Mouse (Mus musculus) bone marrow macrophage, adult 2 months (primary cell): Measurements from ENCODE around the gene Cnpy2. TPM values are rescaled to one million over a fixed set of nuclear protein-coding genes. Genes with fewer than 3 reads are reported as not detected.
"Not testable (repeated sequence)": the region's sequence is repeated elsewhere in the genome, so short reads cannot be mapped to it uniquely, and the experiment has no call there.

Experiments
- H3K27ac ChIP-seq: 2 replicates; pipeline ENCODE4 v1.5.1; 2012; ENCODE audit warnings: low read depth, low read length; ENCODE audit not compliant: insufficient read depth
- H3K4me1 ChIP-seq: 2 replicates; pipeline ENCODE4 v1.6.1; 2012; ENCODE audit warnings: low read length; ENCODE audit not compliant: control insufficient read depth, insufficient read depth
- H3K4me3 ChIP-seq: 2 replicates; pipeline ENCODE4 v1.5.1; 2012; ENCODE audit warnings: mild to moderate bottlenecking, low read length, moderate library complexity; ENCODE audit not compliant: insufficient read depth
- CTCF ChIP-seq: IDR thresholded peaks from 2 replicates; pipeline ENCODE4 v1.5.1; 2012; ENCODE audit warnings: low read depth, mild to moderate bottlenecking, low read length, moderate library complexity
- POLR2A ChIP-seq: IDR thresholded peaks from 2 replicates; pipeline ENCODE4 v1.6.1; 2012; ENCODE audit warnings: mild to moderate bottlenecking, low read depth, low read length, borderline replicate concordance
- polyA plus RNA-seq: library from polyadenylated mRNA; stranded (reverse); fragments of >200 nt; gene quantifications from 2 replicates; pipeline ENCODE4 v1.2.4, GENCODE M21; 2012; ENCODE audit not compliant: missing spikeins, insufficient read depth, insufficient read length

The Cnpy2 gene
- polyA plus RNA-seq, 1 experiment, result 78.6 TPM

- no peaks in the 10 kb centered on the region for H3K4me1 ChIP-seq
- H3K4me3 ChIP-seq, result no peak overlapping the region
- TF ChIP-seq CTCF (no peak), POLR2A (no peak)
- H3K27ac ChIP-seq, result no peak overlapping the region
Observed at GRCm38 (mm10) chr10:128310177-128310576, 12.1 kb upstream of the Cnpy2 start.

GRCm38 (mm10) chr10:128310902-128311301 lies 11.4 kb upstream of the Cnpy2 start:
- H3K4me1 ChIP-seq, result no peaks in the 10 kb centered on the region
- no peak for TF ChIP-seq CTCF
- no peak for TF ChIP-seq POLR2A
- no peak overlapping the region for H3K4me3 ChIP-seq
- no peak overlapping the region for H3K27ac ChIP-seq

GRCm38 (mm10) chr10:128315578-128315977 lies 6.7 kb upstream of the Cnpy2 start:
- H3K27ac ChIP-seq, result no peak overlapping the region
- no peak overlapping the region for H3K4me3 ChIP-seq
- no peaks in the 10 kb centered on the region for H3K4me1 ChIP-seq
- TF ChIP-seq CTCF, result no peak
- TF ChIP-seq POLR2A, result no peak

GRCm38 (mm10) chr10:128321641-128322040 lies 618 bp upstream of the Cnpy2 start:
- no peak overlapping the region for H3K27ac ChIP-seq

GRCm38 (mm10) chr10:128323516-128323915 lies 1.3 kb downstream of the Cnpy2 start:
- Histone ChIP-seq H3K4me1 (peaks cover 7% of the 10 kb centered on the region), H3K4me3 (peak overlapping the region; percentile 98), H3K27ac (0 out of 2 replicates have a peak overlapping the region, but pooled peaks have one; percentile 2)
- no peak for TF ChIP-seq POLR2A
- TF ChIP-seq CTCF, result no peak

More at GRCm38 (mm10) chr10:128321641-128322040, 618 bp upstream of the Cnpy2 start:
- no peak for TF ChIP-seq POLR2A
- TF ChIP-seq CTCF, result no peak
- H3K4me3 ChIP-seq, result peak overlapping the region; percentile 63
- peaks cover 7% of the 10 kb centered on the region for H3K4me1 ChIP-seq

- Histone ChIP-seq H3K4me3 (no peak overlapping the region), H3K4me1 (peaks cover 3% of the 10 kb centered on the region), H3K27ac (no peak overlapping the region)
- TF ChIP-seq CTCF (no peak), POLR2A (no peak)
Observed at GRCm38 (mm10) chr10:128326825-128327224, 4.6 kb downstream of the Cnpy2 start.

GRCm38 (mm10) chr10:128327610-128328009 lies 5.4 kb downstream of the Cnpy2 start:
- TF ChIP-seq CTCF, result peak; percentile 15; the same call in 1 of the 2 replicates
- no peak for TF ChIP-seq POLR2A
- Histone ChIP-seq H3K4me3 (no peak overlapping the region), H3K27ac (no peak overlapping the region), H3K4me1 (peaks cover 3% of the 10 kb centered on the region)

- not testable (repeated sequence) for H3K27ac ChIP-seq, H3K4me3 ChIP-seq, H3K4me1 ChIP-seq
Observed at GRCm38 (mm10) chr10:128332358-128333249, 10.3 kb downstream of the Cnpy2 start.

GRCm38 (mm10) chr10:128335582-128335981 lies 13.3 kb downstream of the Cnpy2 start:
- H3K4me1 ChIP-seq, result peaks cover 9% of the 10 kb centered on the region
- TF ChIP-seq CTCF, result no peak
- TF ChIP-seq POLR2A, result no peak

GRCm38 (mm10) chr10:128336195-128336594 lies 13.9 kb downstream of the Cnpy2 start:
- Histone ChIP-seq H3K27ac (no peak overlapping the region), H3K4me3 (no peak overlapping the region), H3K4me1 (peaks cover 13% of the 10 kb centered on the region)
- no peak for TF ChIP-seq POLR2A
- no peak for TF ChIP-seq CTCF

More at GRCm38 (mm10) chr10:128335582-128335981, 13.3 kb downstream of the Cnpy2 start:
- no peak overlapping the region for H3K4me3 ChIP-seq
- no peak overlapping the region for H3K27ac ChIP-seq

- peak overlapping the region; percentile 60; the same call in 1 of the 2 replicates for H3K4me3 ChIP-seq
- H3K27ac ChIP-seq, result peak overlapping the region; percentile 69
- TF ChIP-seq POLR2A (no peak), CTCF (no peak)
- peaks cover 17% of the 10 kb centered on the region for H3K4me1 ChIP-seq
Observed at GRCm38 (mm10) chr10:128336597-128336996, 14.3 kb downstream of the Cnpy2 start.
